Mouse (Mus musculus) midbrain, postnatal 0 days (tissue): Measurements from ENCODE around the gene Imp3. TPM values are rescaled to one million over a fixed set of nuclear protein-coding genes. Genes with fewer than 3 reads are reported as not detected.

Experiments
- ATAC-seq: fragments of 200-750 bp; cut with Nextera tagmentation; 2 replicates; pipeline ENCODE4 v1.8.0; 2017; ENCODE audit warnings: moderate number of reproducible peaks, mild to moderate bottlenecking, moderate TSS enrichment, moderate library complexity; ENCODE audit not compliant: low FRiP score
- DNase-seq: peaks from one replicate; pipeline ENCODE4 v3.0.0-alpha.2; 2015; ENCODE audit warnings: low spot score
- H3K27ac ChIP-seq: fragments of 300-500 bp; sonication (generic); 2 replicates; pipeline ENCODE4 v1.5.1; 2014; ENCODE audit warnings: low read depth, mild to moderate bottlenecking, low read length, mixed read lengths
- H3K27me3 ChIP-seq: fragments of 300-500 bp; sonication (generic); 2 replicates; pipeline ENCODE4 v1.6.1; 2014; ENCODE audit warnings: low read length, control low read depth, mixed read lengths; ENCODE audit not compliant: insufficient read depth
- H3K36me3 ChIP-seq: fragments of 300-500 bp; sonication (generic); 2 replicates; pipeline ENCODE4 v1.6.1; 2014; ENCODE audit warnings: low read length, control low read depth, mixed read lengths; ENCODE audit not compliant: insufficient read depth
- H3K4me1 ChIP-seq: fragments of 300-500 bp; sonication (generic); 2 replicates; pipeline ENCODE4 v1.6.1; 2014; ENCODE audit warnings: mild to moderate bottlenecking, control low read depth, antibody characterized with exemption, low read length, mixed read lengths; ENCODE audit not compliant: insufficient read depth
- H3K4me2 ChIP-seq: fragments of 300-500 bp; sonication (generic); 2 replicates; pipeline ENCODE4 v1.6.1; 2014; ENCODE audit warnings: low read depth, mild to moderate bottlenecking, low read length, mixed read lengths; ENCODE audit not compliant: poor library complexity, severe bottlenecking
- H3K4me3 ChIP-seq: fragments of 300-500 bp; sonication (generic); 2 replicates; pipeline ENCODE4 v1.5.1; 2014; ENCODE audit warnings: low read depth, mild to moderate bottlenecking, low read length, moderate library complexity
- H3K9ac ChIP-seq: fragments of 300-500 bp; sonication (generic); replicated peaks from 2 replicates; pipeline ENCODE4 v1.6.1; 2014; ENCODE audit warnings: mild to moderate bottlenecking, low read length, moderate library complexity, mixed read lengths; ENCODE audit not compliant: poor library complexity, severe bottlenecking
- H3K9me3 ChIP-seq: fragments of 300-500 bp; sonication (generic); 2 replicates; pipeline ENCODE4 v1.6.1; 2016; ENCODE audit warnings: low read length, control low read depth
- CTCF ChIP-seq: IDR thresholded peaks from 2 replicates; pipeline ENCODE4 v1.5.1; 2016; ENCODE audit warnings: antibody characterized with exemption, mild to moderate bottlenecking
- whole genome bisulfite sequencing: fragments of 180-500 bp; shearing (Covaris S2); extraction: QIAGEN DNeasy Blood & Tissue Kit; methylation state at CpG from one replicate; pipeline ENCODE4 v1.1.7; 2014; 5-methylcytosine and 5-hydroxymethylcytosine counted together
- polyA plus RNA-seq: library from polyadenylated mRNA; unstranded; fragments of >200 nt; fragmentation: Nextera tagmentation; extraction: Ambion mirVana; gene quantifications from 2 replicates; pipeline ENCODE4 v1.2.1, GENCODE M21; 2015
- total RNA-seq: library from RNA; depleted of rRNA; stranded (reverse); fragments of >200 nt; gene quantifications from 2 replicates; pipeline ENCODE4 v1.2.3, GENCODE M21; 2014

The Imp3 gene
- total and polyA plus RNA-seq, 2 experiments from 2014 or later, result 80.3 to 131 TPM

GRCm38 (mm10) chr9:56924651-56925027 lies 12.6 kb upstream of the Imp3 start:
- DNase-seq, result peak; percentile 66
- no peak overlapping the region for H3K4me3 ChIP-seq
- WGBS, result 29% methylated on average over 7 of the region's 7 CpGs

GRCm38 (mm10) chr9:56925291-56926024 lies 11.8 kb upstream of the Imp3 start:
- no peak overlapping the region for H3K9ac ChIP-seq
- H3K27ac ChIP-seq, result no peak overlapping the region
- ATAC-seq, result no peak
- H3K9me3 ChIP-seq, result no peaks in the 10 kb centered on the region
- H3K4me3 ChIP-seq, result no peak overlapping the region
- DNase-seq, result no peak
- H3K4me1 ChIP-seq, result peaks cover 3% of the 10 kb centered on the region; the same call in 1 of the 2 replicates
- H3K36me3 ChIP-seq, result no peaks in the 10 kb centered on the region
- peak overlapping the region; percentile 9 for H3K4me2 ChIP-seq
- 91% methylated on average over 26 of the region's 26 CpGs for WGBS
- H3K27me3 ChIP-seq, result peaks cover 16% of the 10 kb centered on the region; the same call in 1 of the 2 replicates
- TF ChIP-seq CTCF, result no peak

More at GRCm38 (mm10) chr9:56924651-56925027, 12.6 kb upstream of the Imp3 start:
- 0 out of 2 replicates have a peak, but pooled peaks have one; percentile 38 for ATAC-seq
- Histone ChIP-seq H3K27me3 (peaks cover 16% of the 10 kb centered on the region; the same call in 1 of the 2 replicates), H3K4me2 (peak overlapping the region; percentile 32; the same call in 1 of the 2 replicates), H3K27ac (no peak overlapping the region), H3K9me3 (no peaks in the 10 kb centered on the region), H3K9ac (no peak overlapping the region), H3K36me3 (no peaks in the 10 kb centered on the region), H3K4me1 (peaks cover 3% of the 10 kb centered on the region; the same call in 1 of the 2 replicates)
- TF ChIP-seq CTCF, result no peak

DNA sequence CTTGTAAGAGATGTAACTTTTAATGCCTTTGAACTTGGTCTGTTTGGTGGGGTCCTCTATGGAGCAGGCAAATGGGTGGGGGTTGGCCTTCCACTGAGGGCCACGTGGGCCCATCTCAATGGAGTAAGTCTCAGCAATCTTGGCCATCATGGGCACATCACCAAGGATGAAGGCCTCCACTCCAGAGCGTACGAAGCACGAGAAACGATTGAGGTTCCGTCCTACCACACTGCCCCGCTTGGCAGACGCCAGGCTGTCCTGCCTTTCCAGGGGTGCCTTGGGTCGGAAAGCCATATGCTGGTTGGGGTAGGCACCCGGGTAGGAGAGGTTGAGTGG lies 11.3 kb upstream of the Imp3 start:
- Histone ChIP-seq H3K4me1 (peaks cover 3% of the 10 kb centered on the region; the same call in 1 of the 2 replicates), H3K36me3 (no peaks in the 10 kb centered on the region), H3K4me3 (no peak overlapping the region), H3K27me3 (peaks cover 16% of the 10 kb centered on the region; the same call in 1 of the 2 replicates), H3K27ac (no peak overlapping the region), H3K9me3 (no peaks in the 10 kb centered on the region), H3K9ac (no peak overlapping the region), H3K4me2 (no peak overlapping the region; the same call in 1 of the 2 replicates)
- TF ChIP-seq CTCF, result no peak
- DNase-seq, result no peak
- ATAC-seq, result no peak
- 99% methylated on average over 10 of the region's 10 CpGs for WGBS

- 88% methylated on average over 10 of the region's 10 CpGs for WGBS
- TF ChIP-seq CTCF, result no peak
- no peak for DNase-seq
- Histone ChIP-seq H3K27me3 (peaks cover 16% of the 10 kb centered on the region; the same call in 1 of the 2 replicates), H3K9ac (no peak overlapping the region), H3K4me2 (peak overlapping the region; percentile 98; the same call in 1 of the 2 replicates), H3K36me3 (no peaks in the 10 kb centered on the region), H3K27ac (no peak overlapping the region), H3K4me1 (peaks cover 3% of the 10 kb centered on the region; the same call in 1 of the 2 replicates), H3K9me3 (no peaks in the 10 kb centered on the region), H3K4me3 (no peak overlapping the region)
- no peak for ATAC-seq
Measured at GRCm38 (mm10) chr9:56926387-56926786, 10.9 kb upstream of the Imp3 start.

DNA sequence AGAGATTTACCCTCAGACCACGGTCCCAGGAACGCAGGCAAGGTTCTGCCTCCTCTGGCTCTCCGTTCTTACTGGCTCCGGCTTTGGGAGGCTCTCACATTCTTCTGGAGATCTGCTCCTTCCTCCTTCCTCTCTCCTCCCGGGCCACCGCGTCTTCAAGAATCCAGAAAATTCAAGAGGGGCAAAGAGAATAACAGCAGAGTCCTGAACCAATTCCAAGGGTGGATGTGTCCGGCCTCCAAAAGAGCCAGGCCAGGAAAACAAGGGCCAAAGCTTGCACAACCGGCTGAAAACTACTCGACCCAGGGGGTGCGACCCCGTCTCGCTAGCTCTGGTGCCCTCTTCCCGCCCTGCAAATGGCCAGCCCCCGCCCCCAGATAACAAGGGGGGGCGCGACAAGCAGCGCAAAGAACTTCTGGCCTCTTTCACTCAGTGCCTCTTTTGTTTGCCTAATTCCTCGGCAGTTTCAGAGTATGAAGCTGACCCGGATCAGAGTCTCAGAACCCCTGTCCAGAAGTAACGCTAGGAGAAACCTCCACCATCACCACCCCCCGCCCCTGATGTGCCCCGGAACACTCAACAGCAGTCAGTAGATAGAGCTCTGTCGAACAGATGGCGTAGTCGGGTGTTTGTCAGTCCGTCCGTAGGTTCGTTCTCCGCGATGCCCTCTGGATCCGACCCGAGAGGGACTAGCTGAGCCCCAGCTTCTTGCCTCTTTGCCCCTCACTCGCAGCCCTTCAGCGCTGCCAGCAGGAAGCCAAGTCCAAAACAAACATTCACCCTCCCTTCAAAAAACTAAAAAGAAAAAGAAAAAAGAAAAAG lies 9.9 kb upstream of the Imp3 start:
- Histone ChIP-seq H3K4me3 (peak overlapping the region; percentile 55), H3K27ac (peak overlapping the region; percentile 62; the same call in 1 of the 2 replicates), H3K4me1 (peaks cover 3% of the 10 kb centered on the region; the same call in 1 of the 2 replicates), H3K4me2 (peak overlapping the region; percentile 98), H3K27me3 (peaks cover 16% of the 10 kb centered on the region; the same call in 1 of the 2 replicates), H3K36me3 (no peaks in the 10 kb centered on the region), H3K9ac (peak overlapping the region; percentile 51), H3K9me3 (no peaks in the 10 kb centered on the region)
- TF ChIP-seq CTCF, result no peak
- DNase-seq (no peak), ATAC-seq (peak; percentile 18; the same call in 1 of the 2 replicates)
- 2% methylated on average over 35 of the region's 35 CpGs for WGBS
